Mouse (Mus musculus) kidney, embryonic 16.5 days (tissue): ENCODE results near the gene Eif4g3. TPM values are rescaled to one million over a fixed set of nuclear protein-coding genes. Genes with fewer than 3 reads are reported as not detected.

Source experiments
- ATAC-seq: fragments of 200-750 bp; cut with Nextera tagmentation; 2 replicates; pipeline ENCODE4 v1.8.0; 2017; ENCODE audit warnings: moderate TSS enrichment; ENCODE audit not compliant: low FRiP score, low TSS enrichment
- H3K27ac ChIP-seq: fragments of 300-500 bp; sonication (generic); 2 replicates; pipeline ENCODE4 v1.5.1; 2014; ENCODE audit warnings: low read length
- H3K27me3 ChIP-seq: fragments of 300-500 bp; sonication (generic); 2 replicates; pipeline ENCODE4 v1.6.1; 2014; ENCODE audit warnings: low read length, control low read depth, mixed read lengths; ENCODE audit not compliant: insufficient read depth
- H3K36me3 ChIP-seq: fragments of 300-500 bp; sonication (generic); 2 replicates; pipeline ENCODE4 v1.6.1; 2014; ENCODE audit warnings: low read length, control low read depth, mixed read lengths; ENCODE audit not compliant: insufficient read depth
- H3K4me1 ChIP-seq: fragments of 300-500 bp; sonication (generic); 2 replicates; pipeline ENCODE4 v1.6.1; 2014; ENCODE audit warnings: low read length, control low read depth, mixed read lengths; ENCODE audit not compliant: insufficient read depth
- H3K4me2 ChIP-seq: fragments of 300-500 bp; sonication (generic); replicated peaks from 2 replicates; pipeline ENCODE4 v1.6.1; 2014; ENCODE audit warnings: low read depth, low read length
- H3K4me3 ChIP-seq: fragments of 300-500 bp; sonication (generic); 2 replicates; pipeline ENCODE4 v1.5.1; 2014; ENCODE audit warnings: mild to moderate bottlenecking, low read length
- H3K9ac ChIP-seq: fragments of 300-500 bp; sonication (generic); replicated peaks from 2 replicates; pipeline ENCODE4 v1.6.1; 2014; ENCODE audit warnings: low read length
- H3K9me3 ChIP-seq: fragments of 300-500 bp; sonication (generic); 2 replicates; pipeline ENCODE4 v1.6.1; 2016; ENCODE audit warnings: low read length, control low read depth
- WGBS: fragments of 180-500 bp; shearing (Covaris S2); extraction: QIAGEN DNeasy Blood & Tissue Kit; methylation state at CpG from one replicate; pipeline ENCODE4 v1.1.7; 2014; 5-methylcytosine and 5-hydroxymethylcytosine counted together
- polyA plus RNA-seq: library from polyadenylated mRNA; unstranded; fragments of >200 nt; fragmentation: Nextera tagmentation; extraction: Ambion mirVana; gene quantifications from 2 replicates; pipeline ENCODE4 v1.2.1, GENCODE M21; 2015

The Eif4g3 gene
- polyA plus RNA-seq, 1 experiment from 2014 or later, result 32.9 TPM

GRCm38 (mm10) chr4:138147176-138147575 lies 154.4 kb downstream of the Eif4g3 start:
- Histone ChIP-seq H3K4me2 (no peak overlapping the region), H3K4me1 (no peaks in the 10 kb centered on the region), H3K4me3 (no peak overlapping the region), H3K36me3 (0 out of 2 replicates have a peak, but pooled peaks cover 5% of the 10 kb centered on the region), H3K27ac (no peak overlapping the region), H3K27me3 (no peaks in the 10 kb centered on the region), H3K9ac (no peak overlapping the region), H3K9me3 (no peaks in the 10 kb centered on the region)
- WGBS, result 87% methylated on average over 8 of the region's 8 CpGs
- ATAC-seq, result no peak

DNA sequence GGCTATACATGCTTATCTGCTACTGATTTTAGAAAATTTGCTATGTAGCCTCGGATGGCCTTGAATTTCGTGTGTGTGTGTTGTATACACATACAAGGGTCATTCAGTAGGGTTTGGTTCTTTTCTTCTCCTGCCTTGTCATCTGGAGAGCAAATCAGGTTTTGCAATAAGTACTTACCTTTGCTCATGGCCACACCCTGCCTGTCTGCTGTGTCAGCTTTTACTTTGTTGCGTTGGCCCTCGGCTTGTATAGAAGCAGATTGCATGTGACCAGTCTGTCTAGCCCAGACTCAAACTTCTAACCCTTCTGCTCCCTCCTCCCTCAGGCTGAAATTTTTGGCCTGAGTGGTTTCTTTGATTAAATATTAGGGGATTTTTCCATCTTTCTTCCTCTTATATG lies 157.2 kb downstream of the Eif4g3 start:
- WGBS, result 81% methylated on average over 4 of the region's 4 CpGs
- Histone ChIP-seq H3K4me2 (no peak overlapping the region), H3K4me3 (no peak overlapping the region), H3K36me3 (peaks cover 28% of the 10 kb centered on the region; the same call in 1 of the 2 replicates), H3K9ac (no peak overlapping the region), H3K4me1 (no peaks in the 10 kb centered on the region), H3K9me3 (no peaks in the 10 kb centered on the region), H3K27me3 (no peaks in the 10 kb centered on the region), H3K27ac (no peak overlapping the region)
- no peak for ATAC-seq

GRCm38 (mm10) chr4:138151226-138151625 lies 158.4 kb downstream of the Eif4g3 start:
- no peak overlapping the region for H3K27ac ChIP-seq
- H3K4me1 ChIP-seq, result no peaks in the 10 kb centered on the region
- H3K4me2 ChIP-seq, result no peak overlapping the region
- WGBS, result 75% methylated on average over 9 of the region's 9 CpGs
- H3K27me3 ChIP-seq, result no peaks in the 10 kb centered on the region
- ATAC-seq, result no peak
- no peak overlapping the region for H3K9ac ChIP-seq
- H3K36me3 ChIP-seq, result peaks cover 29% of the 10 kb centered on the region
- no peak overlapping the region for H3K4me3 ChIP-seq
- H3K9me3 ChIP-seq, result no peaks in the 10 kb centered on the region

DNA sequence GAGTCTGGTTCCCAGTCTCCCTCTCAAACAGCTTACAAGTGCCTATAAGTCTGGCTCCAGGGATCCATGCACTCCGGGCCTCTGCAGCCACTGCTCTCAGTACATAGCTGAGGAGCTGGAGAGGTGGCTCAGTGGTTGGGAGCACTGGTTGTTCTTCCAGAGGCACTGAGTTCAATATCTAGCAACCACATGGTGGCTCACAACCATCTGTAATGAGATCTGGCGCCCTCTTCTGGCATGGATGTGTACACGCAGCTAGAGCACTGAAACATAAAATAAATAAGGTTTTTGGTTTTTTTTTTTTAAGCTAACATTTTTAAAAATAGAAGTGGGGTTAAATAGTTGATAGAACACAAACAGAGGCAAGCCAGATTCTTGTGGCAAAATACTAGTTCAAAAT lies 161.2 kb downstream of the Eif4g3 start:
- ATAC-seq, result no peak
- Histone ChIP-seq H3K27ac (no peak overlapping the region), H3K4me2 (no peak overlapping the region), H3K27me3 (no peaks in the 10 kb centered on the region), H3K9me3 (no peaks in the 10 kb centered on the region), H3K36me3 (peaks cover 51% of the 10 kb centered on the region), H3K9ac (no peak overlapping the region), H3K4me3 (no peak overlapping the region), H3K4me1 (no peaks in the 10 kb centered on the region)
- WGBS, result 57% methylated on average over 3 of the region's 3 CpGs

DNA sequence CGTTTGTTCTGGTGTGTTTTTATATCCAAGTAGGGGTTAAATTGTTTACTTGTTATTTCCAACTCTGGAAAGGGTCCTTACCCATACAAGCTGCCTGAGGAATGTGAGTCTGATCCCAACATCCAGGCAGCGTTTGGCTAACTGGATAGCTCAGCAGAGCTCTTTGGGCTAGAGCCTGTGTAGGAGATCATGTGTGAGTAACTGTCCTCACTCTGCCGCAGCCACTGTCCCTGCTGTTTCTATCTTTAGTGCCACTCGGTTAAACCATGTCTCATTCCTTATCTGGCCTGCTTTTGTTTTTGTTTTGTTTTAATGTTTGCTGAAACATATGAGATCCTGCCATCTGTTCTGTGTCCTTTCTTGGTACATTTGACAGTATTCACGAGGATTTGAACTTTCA lies 168.1 kb downstream of the Eif4g3 start:
- Histone ChIP-seq H3K4me3 (no peak overlapping the region), H3K4me1 (peaks cover 3% of the 10 kb centered on the region; the same call in 1 of the 2 replicates), H3K9ac (no peak overlapping the region), H3K27ac (no peak overlapping the region), H3K9me3 (no peaks in the 10 kb centered on the region), H3K4me2 (no peak overlapping the region), H3K36me3 (peaks cover 42% of the 10 kb centered on the region), H3K27me3 (no peaks in the 10 kb centered on the region)
- no peak for ATAC-seq
- 74% methylated on average over 5 of the region's 5 CpGs for WGBS

- Histone ChIP-seq H3K27me3 (no peaks in the 10 kb centered on the region), H3K9ac (no peak overlapping the region), H3K9me3 (no peaks in the 10 kb centered on the region), H3K36me3 (peaks cover 43% of the 10 kb centered on the region), H3K4me3 (no peak overlapping the region), H3K27ac (no peak overlapping the region), H3K4me1 (peaks cover 5% of the 10 kb centered on the region; the same call in 1 of the 2 replicates), H3K4me2 (no peak overlapping the region)
- no peak for ATAC-seq
- 82% methylated on average over 3 of the region's 3 CpGs for WGBS
Observed at GRCm38 (mm10) chr4:138161550-138161949, 168.7 kb downstream of the Eif4g3 start.

DNA sequence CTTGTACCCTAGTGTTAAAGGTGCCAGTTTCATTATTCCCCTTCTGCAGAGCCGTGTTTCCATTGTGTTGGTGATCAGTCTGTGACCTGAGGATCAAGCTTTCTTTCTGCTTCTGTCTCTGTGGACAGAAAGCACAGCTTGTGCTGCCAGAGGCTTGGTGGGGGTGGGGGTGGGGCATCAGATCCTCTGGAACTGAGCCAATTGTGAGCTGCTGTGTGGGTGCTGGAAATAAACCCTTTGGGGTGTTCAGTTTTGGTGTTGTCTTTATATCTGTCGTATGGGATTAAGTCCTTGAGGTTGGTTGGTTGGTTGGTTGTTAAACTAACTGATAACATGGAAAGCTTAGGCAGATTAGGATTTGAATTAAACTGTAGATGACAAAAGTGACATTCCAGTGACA lies 171.0 kb downstream of the Eif4g3 start:
- Histone ChIP-seq H3K4me2 (no peak overlapping the region), H3K9me3 (no peaks in the 10 kb centered on the region), H3K9ac (no peak overlapping the region), H3K4me1 (peaks cover 5% of the 10 kb centered on the region; the same call in 1 of the 2 replicates), H3K36me3 (peaks cover 32% of the 10 kb centered on the region), H3K27ac (no peak overlapping the region), H3K27me3 (no peaks in the 10 kb centered on the region), H3K4me3 (no peak overlapping the region)
- 63% methylated on average over 2 of the region's 2 CpGs for WGBS
- no peak for ATAC-seq

DNA sequence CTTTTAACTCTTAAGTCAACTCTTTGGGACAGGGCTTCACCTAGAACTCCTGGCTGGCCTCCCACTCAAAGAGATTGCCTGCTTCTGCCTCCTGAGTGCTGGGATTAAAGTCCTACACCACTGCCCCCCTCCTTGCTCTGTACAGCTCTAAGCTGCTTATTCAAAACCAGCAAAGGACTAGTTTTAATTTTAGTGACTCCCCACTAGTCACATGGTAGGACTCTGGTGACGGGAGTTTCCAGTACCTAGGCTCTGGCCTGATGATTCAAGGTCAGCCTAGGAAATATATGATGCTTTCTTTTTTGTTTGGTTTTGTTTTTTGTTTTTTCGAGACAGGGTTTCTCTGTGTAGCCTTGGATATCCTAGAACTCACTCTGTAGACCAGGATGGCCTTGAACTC lies 172.0 kb downstream of the Eif4g3 start:
- Histone ChIP-seq H3K4me3 (no peak overlapping the region), H3K4me2 (no peak overlapping the region), H3K9me3 (no peaks in the 10 kb centered on the region), H3K27ac (no peak overlapping the region), H3K4me1 (peaks cover 5% of the 10 kb centered on the region; the same call in 1 of the 2 replicates), H3K9ac (no peak overlapping the region), H3K36me3 (peaks cover 35% of the 10 kb centered on the region), H3K27me3 (no peaks in the 10 kb centered on the region)
- ATAC-seq, result no peak
- 90% methylated on average over 2 of the region's 2 CpGs for WGBS

DNA sequence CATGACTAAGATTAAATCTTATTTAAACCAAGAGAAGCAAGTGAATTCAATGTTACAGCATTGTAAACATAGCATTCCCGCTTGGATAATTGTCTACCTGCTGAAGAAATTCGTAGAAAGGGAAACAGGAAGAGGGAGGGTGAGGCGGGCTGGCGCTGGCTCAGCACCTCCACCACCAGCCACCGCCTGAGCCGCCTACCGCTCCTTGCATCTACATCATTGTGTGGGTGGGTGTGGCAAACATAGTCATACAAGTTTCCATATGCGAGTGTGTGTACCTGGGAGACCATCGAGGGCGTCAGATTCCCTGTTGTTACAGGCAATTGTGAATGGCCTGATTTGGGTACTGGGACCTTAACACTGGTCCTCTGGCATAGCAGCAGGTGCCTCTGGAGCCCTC lies 173.7 kb downstream of the Eif4g3 start:
- Histone ChIP-seq H3K9ac (no peak overlapping the region), H3K36me3 (peaks cover 41% of the 10 kb centered on the region), H3K27ac (no peak overlapping the region)

GRCm38 (mm10) chr4:138168162-138168561 lies 175.3 kb downstream of the Eif4g3 start:
- H3K27me3 ChIP-seq, result no peaks in the 10 kb centered on the region
- peaks cover 56% of the 10 kb centered on the region for H3K36me3 ChIP-seq
- 80% methylated on average over 3 of the region's 3 CpGs for WGBS
- H3K27ac ChIP-seq, result no peak overlapping the region
- H3K9ac ChIP-seq, result no peak overlapping the region
- no peaks in the 10 kb centered on the region for H3K9me3 ChIP-seq
- no peak overlapping the region for H3K4me2 ChIP-seq
- peaks cover 5% of the 10 kb centered on the region; the same call in 1 of the 2 replicates for H3K4me1 ChIP-seq
- no peak overlapping the region for H3K4me3 ChIP-seq
- no peak for ATAC-seq

More for the DNA sequence above, 173.7 kb downstream of the Eif4g3 start:
- Histone ChIP-seq H3K4me2 (no peak overlapping the region), H3K9me3 (no peaks in the 10 kb centered on the region), H3K27me3 (no peaks in the 10 kb centered on the region), H3K4me1 (peaks cover 5% of the 10 kb centered on the region; the same call in 1 of the 2 replicates), H3K4me3 (no peak overlapping the region)
- ATAC-seq, result no peak
- 89% methylated on average over 10 of the region's 10 CpGs for WGBS
